Mouse (Mus musculus): ENCODE measurements at regions not wholly inside any gene's neighbourhood (a gene's known extent, or its start where the extent isn't known, plus 50 kb on each side); places are given as distances from the start of the nearest gene placed in this dataset.

GRCm38 (mm10) chr6:82860485-82860884 is 79.1 kb downstream of the Sema4f start:
- no peak for DNase-seq

DNA sequence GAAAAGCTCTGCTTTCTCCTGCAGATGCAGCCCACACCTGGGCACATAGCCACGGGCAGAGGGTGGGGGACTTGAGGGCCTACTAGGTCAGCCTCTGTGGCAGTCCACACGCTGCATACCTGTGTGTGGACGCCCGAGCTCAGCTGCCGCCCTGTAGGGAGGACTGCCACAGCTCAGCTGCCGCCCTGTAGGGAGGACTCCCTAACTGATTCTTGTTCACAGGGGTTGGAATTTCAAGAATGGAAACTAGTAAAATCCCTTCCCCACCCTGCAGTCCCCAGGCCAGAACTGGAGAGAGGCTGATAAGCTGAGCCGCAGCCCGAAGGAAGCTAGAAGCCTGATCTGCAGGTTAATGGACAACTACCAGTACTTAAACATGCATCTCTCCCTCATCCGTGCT is 82.0 kb upstream of the Hk2 start:
- no peak for DNase-seq

- DNase-seq, result no peak
Measured at GRCm38 (mm10) chr6:82855401-82855800, 81.1 kb upstream of the Hk2 start.

GRCm38 (mm10) chr6:82854780-82855179 is 80.5 kb upstream of the Hk2 start:
- no peak for DNase-seq

DNA sequence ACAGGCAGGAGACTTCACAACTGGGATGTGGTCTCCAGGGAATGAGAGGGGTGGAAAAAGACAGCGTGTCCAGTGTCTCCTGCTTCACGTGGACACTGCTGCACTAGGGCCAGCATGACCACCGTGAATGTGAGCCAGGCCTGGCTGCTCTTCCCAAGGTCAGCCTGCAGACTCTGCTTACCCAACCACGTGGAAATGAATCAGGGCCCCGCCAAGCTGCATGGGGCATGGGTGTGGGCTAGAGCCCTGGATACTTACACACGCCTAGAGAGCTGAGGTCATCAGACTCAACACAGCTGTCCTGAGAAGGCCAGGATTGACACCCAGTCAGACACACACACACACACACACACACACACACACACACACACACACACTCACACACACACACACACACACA is 80.1 kb upstream of the Hk2 start:
- DNase-seq, result no peak

DNA sequence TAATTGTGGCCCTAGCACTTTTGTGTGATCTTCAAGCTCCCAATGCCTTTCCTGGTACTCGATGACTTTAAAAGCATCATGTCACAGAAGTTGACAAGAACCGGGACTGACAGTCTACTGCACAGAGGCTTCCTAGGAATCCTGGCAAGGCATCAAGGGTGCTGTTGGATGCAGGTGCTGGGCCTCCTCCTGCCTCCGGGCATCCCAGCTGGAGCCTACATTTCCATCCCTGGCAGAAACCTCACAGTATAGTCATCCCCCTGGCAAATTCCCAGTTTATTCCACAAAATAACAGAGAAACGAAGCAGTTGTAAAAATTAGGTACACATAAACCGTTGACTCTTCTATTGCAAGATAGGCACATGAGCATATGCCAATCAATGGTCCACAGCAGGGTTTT is 78.8 kb upstream of the Hk2 start:
- peak; percentile 4 for DNase-seq

DNA sequence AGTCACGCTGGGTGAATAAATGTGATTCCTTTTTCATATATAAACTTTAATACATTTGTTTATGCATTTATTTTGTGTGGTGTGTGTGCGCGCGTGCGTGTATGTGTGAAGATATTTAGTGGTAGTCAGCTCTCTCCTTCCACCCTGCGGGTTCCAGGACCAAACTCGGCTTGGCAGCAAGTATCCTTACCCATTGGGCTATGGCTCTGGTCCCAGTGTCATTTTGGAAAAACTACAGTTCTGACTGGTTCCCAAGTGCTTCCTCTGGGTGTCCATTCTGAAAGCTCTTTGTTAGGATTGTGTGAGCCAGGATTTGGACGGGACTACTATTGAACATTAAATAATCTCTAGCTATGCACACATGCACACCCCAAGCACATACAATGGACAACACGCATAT is 76.3 kb upstream of the Hk2 start:
- DNase-seq, result no peak

DNA sequence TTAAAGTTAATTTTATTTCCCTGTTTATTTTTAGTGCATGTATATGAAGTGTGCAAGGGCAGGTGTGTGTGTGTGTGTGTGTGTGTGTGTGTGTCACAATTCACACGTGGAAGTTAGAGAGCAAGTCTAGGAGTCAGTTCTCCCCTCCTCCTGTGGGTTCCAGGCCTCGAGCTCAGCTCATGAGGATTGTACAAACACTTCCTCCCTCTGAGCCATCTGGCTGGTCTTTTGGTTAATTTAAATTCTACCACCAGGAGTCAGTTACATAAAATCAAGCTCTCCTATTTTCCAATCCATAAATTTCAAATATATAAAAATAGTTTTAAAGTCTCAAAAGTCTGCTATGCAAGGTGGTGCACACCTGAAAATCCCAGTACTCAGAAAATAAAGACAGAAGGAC is 73.3 kb upstream of the Hk2 start:
- no peak for DNase-seq

DNA sequence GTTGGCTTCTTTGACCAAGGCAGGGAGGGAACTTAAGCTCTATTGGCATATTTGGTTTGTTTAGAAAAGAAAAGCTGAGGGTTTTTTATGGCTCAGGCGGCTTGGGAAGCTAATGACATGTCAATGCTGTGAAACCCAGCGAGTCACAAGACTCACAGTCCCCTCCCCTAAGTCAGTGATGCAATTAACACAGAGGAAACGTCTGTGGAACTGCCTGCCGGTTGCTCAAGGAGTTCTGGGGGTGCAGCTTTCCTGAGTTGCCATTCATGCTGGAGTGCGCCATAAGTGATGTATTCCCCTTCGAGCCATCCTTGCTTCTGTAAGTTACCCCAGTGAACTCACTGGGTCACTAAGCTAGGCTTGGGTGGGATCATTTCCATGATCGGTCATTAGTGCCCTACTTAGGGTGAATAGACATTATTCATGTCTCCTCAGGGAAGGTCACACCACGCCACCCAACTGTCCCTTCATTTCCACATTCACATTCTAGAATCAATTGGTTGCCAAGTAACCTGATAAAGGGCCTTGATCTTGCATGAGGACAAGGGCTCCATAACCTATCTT is 72.4 kb upstream of the Hk2 start:
- DNase-seq, result no peak

DNA sequence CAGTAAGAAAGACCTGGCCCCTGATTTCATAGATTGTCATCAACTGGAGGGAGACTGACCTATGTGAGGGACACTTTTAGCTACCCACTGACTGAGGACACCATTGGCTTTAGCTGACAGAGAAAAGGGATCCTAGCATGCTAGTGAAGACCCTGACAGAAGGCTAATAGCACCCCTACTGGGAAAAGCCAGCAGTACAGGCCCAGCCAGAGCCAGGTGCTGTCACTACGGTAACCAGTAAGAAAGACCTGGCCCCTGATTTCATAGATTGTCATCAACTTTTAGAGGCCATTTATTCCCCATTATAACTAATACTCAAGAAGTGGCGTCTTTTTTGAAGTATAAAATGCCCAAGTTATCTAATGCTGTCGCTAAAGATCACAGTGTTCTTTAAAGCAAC is 70.2 kb upstream of the Hk2 start:
- no peak for DNase-seq

GRCm38 (mm10) chr6:82843881-82844280 is 69.6 kb upstream of the Hk2 start:
- no peak for DNase-seq

DNA sequence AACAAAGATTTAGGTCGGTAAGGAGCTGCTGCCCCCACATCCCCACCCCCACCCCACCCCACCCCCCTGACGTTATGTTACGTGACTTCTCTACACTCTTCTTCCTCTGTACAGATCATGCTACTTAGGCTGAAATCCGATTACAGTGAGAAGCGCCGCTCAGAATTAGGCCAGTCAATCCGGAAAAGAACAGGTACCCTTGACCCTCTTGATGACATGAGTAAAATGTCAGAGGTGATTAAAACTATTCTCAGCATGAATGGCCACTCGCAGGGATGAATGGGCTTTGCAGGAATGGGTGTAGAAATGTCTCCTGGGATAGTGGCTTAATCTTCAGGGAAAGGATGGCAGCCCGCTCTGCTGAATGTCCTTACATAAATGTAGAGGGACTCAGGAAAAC is 63.0 kb upstream of the Hk2 start:
- no peak for DNase-seq

- DNase-seq, result no peak
Measured at GRCm38 (mm10) chr6:82835222-82836064, 61.2 kb upstream of the Hk2 start.

DNA sequence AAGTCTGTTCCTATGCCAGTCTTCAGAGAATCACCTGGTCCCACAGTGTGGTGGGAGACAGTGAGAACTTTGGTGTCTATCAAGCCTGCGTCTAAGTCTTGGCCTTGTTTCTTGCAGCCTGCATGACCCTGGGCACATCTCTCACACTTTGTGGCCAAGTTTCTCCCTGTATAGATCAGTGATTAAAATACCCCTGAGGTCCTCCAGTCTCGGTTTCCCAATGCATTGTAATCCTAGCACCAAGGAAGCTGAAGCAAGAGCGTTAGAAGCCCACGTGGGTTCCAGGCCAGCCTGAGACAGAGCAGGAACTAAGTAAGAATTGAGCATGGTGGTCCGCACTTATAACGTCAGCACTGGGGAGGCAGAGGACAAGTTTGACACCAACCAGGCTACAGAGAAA is 59.6 kb upstream of the Hk2 start:
- DNase-seq, result no peak

GRCm38 (mm10) chr6:82831211-82831610 is 57.0 kb upstream of the Hk2 start:
- no peak for DNase-seq

GRCm38 (mm10) chr6:82824684-82825083 is 50.4 kb upstream of the Hk2 start:
- DNase-seq, result no peak

DNA sequence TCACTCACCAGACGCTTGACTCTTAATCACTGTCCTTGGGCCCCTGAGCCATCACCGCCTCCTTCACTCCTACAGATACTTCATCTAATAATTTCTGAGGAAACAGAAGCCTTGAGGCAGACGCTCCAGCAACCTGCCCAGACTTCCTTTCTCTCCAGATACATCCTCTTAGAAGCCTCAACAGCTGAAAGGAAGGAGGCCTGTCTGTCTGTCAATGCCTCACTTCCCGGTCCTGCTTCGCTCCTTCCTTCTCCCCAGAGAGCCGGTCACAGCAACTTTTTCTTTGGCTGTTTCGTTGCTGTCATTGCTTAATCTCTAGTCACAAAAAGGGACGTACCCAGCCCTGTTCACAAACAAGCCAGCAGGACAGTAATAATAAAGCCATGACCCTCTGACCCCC is 50.0 kb upstream of the Hk2 start:
- DNase-seq, result no peak

Data from cerebellum, adult 9-10 months (tissue).